ENCODE assay signal across 8 mouse cellular contexts in genomic region chr10:81176466-81177271, GRCm38 (mm10). TPM values are rescaled to one million over a fixed set of nuclear protein-coding genes. Genes with fewer than 3 reads are reported as not detected.
DNase-seq lines count a peak whose midpoint lies in the region; ATAC-seq and TF ChIP-seq lines count a peak whose summit lies in the region.

TSS of gene Eef2 (plus strand) at chr10:81176631.

- H3K4me2 ChIP-seq in intestine, postnatal 0 days (replicated peaks; ENCODE audit: low read depth), result peak within 1 kb of the TSS; percentile 75

- peak; percentile 76 for ATAC-seq in intestine, postnatal 0 days

- no peaks in the 10 kb centered on the region for H3K27me3 ChIP-seq in intestine, postnatal 0 days (replicated peaks; ENCODE audit: control insufficient read depth, insufficient read depth, low read length)
- no peaks in the 10 kb centered on the region for H3K27me3 ChIP-seq in midbrain, embryonic 10.5 days (ENCODE audit: low read depth, poor library complexity, severe bottlenecking)

- peak within 1 kb of the TSS; percentile 96 for H3K9ac ChIP-seq in intestine, postnatal 0 days (ENCODE audit: low read depth, low read length)

- peaks cover 43% of the 10 kb centered on the region for H3K36me3 ChIP-seq in intestine, postnatal 0 days (ENCODE audit: control insufficient read depth, insufficient read depth)
- H3K36me3 ChIP-seq in midbrain, embryonic 10.5 days, result peaks cover 48% of the 10 kb centered on the region

- peak; percentile 100 for DNase-seq in adrenal gland, postnatal 10 days
- DNase-seq in embryo, embryonic 9.5 days (ENCODE audit: extremely low spot score), result peak; percentile 96
- no peak for DNase-seq in gonadal fat pad, adult 2 months (ENCODE audit: low read depth)
- DNase-seq in left cerebral cortex, postnatal 36 days (ENCODE audit: low spot score in 2 of 2), result peak; percentile 98 to 99
- DNase-seq in midbrain, embryonic 10.5 days (ENCODE audit: low spot score), result peak; percentile 98
- DNase-seq in right cerebral cortex, postnatal 36 days (ENCODE audit: low spot score in 2 of 2), result peak; percentile 96 to 98
- peak; percentile 99 to 100 for DNase-seq in urinary bladder, postnatal 4 days (ENCODE audit: low spot score in 2 of 2)

- peak within 1 kb of the TSS; percentile 90 for H3K4me3 ChIP-seq in intestine, postnatal 0 days (ENCODE audit: low read depth, low read length)
- H3K4me3 ChIP-seq in midbrain, embryonic 10.5 days, result peak within 1 kb of the TSS; percentile 100

- H3K9me3 ChIP-seq in intestine, postnatal 0 days (ENCODE audit: control insufficient read depth), result no peaks in the 10 kb centered on the region
- H3K9me3 ChIP-seq in midbrain, embryonic 10.5 days (replicated peaks), result no peaks in the 10 kb centered on the region

- under 1% methylated on average over 76 of the region's 77 CpGs for WGBS in intestine, postnatal 0 days
- WGBS in midbrain, embryonic 10.5 days, result under 1% methylated on average over 77 of the region's 77 CpGs

- no peak; the same call in 1 of the 2 replicates for TF ChIP-seq CTCF in intestine, postnatal 0 days (IDR thresholded peaks at IDR 0.05; ENCODE audit: low read depth)

- H3K4me1 ChIP-seq in intestine, postnatal 0 days (replicated peaks; ENCODE audit: control insufficient read depth, insufficient read depth, low read length), result no peaks in the 10 kb centered on the region
- peaks cover 72% of the 10 kb centered on the region for H3K4me1 ChIP-seq in midbrain, embryonic 10.5 days

- intact Hi-C loops in left cerebral cortex, postnatal 36 days (cut with DNase I), result loop anchor here (5.0 kb wide), 1 partner anchor 34 kb away; no protein-coding TSS in a partner anchor

- H3K27ac ChIP-seq in intestine, postnatal 0 days (ENCODE audit: low read depth, low read length), result peak within 1 kb of the TSS; percentile 92
- peak within 1 kb of the TSS; percentile 97 for H3K27ac ChIP-seq in midbrain, embryonic 10.5 days (replicated peaks)

RNA-seq across cellular contexts. Expression of gene Eef2, which starts in this region (rescaled TPM):
- 1,000 to 10,000 TPM; 1,466 to 1,521 TPM for total RNA-seq in adrenal gland, postnatal 10 days (2021)
- 1,971 and 2,241 TPM in 2 replicates for polyA plus RNA-seq in gonadal fat pad, adult 2 months (2012; rRNA removed)
- polyA plus RNA-seq in intestine, postnatal 0 days (2015; fragmentation: Nextera tagmentation; extraction: Ambion mirVana), result 286 and 316 TPM in 2 replicates
- 100 to 1,000 TPM; 857 to 954 TPM for total RNA-seq in left cerebral cortex, postnatal 36 days (2021)
- polyA plus RNA-seq in midbrain, embryonic 10.5 days (2016; fragmentation: Nextera tagmentation; extraction: Ambion mirVana), result 528 and 571 TPM in 2 replicates
